Mouse (Mus musculus): ENCODE results near the gene Dscam.

DNA sequence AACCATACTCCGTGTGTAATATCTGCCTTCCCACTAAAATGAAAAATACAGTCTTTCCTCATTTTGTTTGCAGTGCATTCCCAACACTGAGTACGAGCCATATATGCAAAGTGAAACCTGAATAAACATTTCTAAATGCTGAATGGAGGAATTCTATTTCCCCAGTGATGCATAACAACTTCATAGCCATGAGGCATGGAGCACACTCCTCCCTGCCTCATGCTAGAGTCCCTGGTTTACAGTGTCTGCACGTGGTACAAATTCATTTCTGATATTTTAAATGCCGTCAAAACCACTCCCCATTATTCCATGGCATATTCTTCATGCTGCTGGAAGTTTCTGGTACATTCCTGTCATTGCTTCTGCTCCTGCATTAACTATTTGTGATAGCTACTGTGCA is 552.8 kb downstream of the Dscam start:
- TF ChIP-seq POLR2A (IDR thresholded peaks at IDR 0.05; ENCODE audit: low read depth, low read length) (no peak), CTCF (IDR thresholded peaks at IDR 0.05; ENCODE audit: extremely low read depth, insufficient read length, insufficient replicate concordance, low read depth, low read length) (no peak)
